Mouse (Mus musculus): ENCODE data around the gene Ank2.

DNA sequence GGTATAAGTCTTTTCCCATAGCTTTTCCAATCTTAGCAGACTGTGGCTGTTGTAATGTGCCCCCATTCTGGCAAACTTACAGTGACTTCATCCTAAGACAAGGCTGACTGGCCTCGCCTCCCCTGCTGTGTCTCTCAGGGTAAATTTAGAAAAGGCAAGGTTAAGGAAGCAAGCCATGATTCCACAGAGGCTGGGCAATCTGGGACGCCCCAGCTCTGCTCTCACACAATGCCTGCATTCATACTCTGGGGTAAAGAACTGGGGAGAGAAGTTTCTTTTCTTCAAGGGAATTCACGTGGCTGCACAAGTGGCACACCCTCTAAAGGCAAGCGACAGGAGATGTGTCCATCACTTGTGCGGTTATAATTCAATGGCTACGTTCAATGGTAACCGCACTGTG lies 505.0 kb downstream of the Ank2 start:
- no peak for TF ChIP-seq POLR2A (IDR thresholded peaks at IDR 0.05; ENCODE audit: insufficient read depth, low read depth, low read length)
- TF ChIP-seq CTCF (IDR thresholded peaks at IDR 0.05): no peak

All from heart, adult 2 months (tissue).